Mouse (Mus musculus) urinary bladder, adult 2 months (tissue): ENCODE data around the gene Vps13d. TPM values are rescaled to one million over a fixed set of nuclear protein-coding genes. Genes with fewer than 3 reads are reported as not detected.

Experiments used
- DNase-seq: peaks from one replicate; pipeline ENCODE4 v3.0.0; 2022; ENCODE audit warnings: low spot score
- polyA plus RNA-seq: library from polyadenylated mRNA; depleted of rRNA; stranded (reverse); fragments of >200 nt; gene quantifications from 2 replicates; pipeline ENCODE4 v1.2.3, GENCODE M21; 2012

Vps13d gene
- polyA plus RNA-seq, 1 experiment, result 39.3 TPM

GRCm38 (mm10) chr4:144977057-144977456 is 217.7 kb downstream of the Vps13d start:
- DNase-seq, result peak; percentile 3

DNA sequence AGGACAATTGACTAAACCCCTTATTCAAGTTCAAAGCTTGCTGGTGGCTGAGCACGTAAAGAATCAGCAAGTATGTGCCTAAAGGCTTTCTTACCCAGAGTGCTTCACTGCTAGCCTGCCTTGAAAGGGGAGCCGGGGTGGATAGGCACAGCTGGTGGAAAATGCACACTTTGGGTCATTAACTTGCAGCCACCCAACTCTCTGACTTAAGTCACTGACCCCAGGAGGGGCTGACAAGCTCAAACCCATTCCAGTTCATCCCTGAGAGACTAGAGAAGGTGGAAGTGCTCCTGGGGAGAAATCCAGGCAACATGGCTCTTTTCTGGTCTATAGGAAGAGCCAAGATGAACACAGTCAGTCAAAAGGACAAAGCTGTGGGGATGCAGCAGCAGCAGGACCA is 219.3 kb downstream of the Vps13d start:
- DNase-seq, result no peak

- no peak for DNase-seq
Observed at GRCm38 (mm10) chr4:144974458-144974857, 220.3 kb downstream of the Vps13d start.

DNA sequence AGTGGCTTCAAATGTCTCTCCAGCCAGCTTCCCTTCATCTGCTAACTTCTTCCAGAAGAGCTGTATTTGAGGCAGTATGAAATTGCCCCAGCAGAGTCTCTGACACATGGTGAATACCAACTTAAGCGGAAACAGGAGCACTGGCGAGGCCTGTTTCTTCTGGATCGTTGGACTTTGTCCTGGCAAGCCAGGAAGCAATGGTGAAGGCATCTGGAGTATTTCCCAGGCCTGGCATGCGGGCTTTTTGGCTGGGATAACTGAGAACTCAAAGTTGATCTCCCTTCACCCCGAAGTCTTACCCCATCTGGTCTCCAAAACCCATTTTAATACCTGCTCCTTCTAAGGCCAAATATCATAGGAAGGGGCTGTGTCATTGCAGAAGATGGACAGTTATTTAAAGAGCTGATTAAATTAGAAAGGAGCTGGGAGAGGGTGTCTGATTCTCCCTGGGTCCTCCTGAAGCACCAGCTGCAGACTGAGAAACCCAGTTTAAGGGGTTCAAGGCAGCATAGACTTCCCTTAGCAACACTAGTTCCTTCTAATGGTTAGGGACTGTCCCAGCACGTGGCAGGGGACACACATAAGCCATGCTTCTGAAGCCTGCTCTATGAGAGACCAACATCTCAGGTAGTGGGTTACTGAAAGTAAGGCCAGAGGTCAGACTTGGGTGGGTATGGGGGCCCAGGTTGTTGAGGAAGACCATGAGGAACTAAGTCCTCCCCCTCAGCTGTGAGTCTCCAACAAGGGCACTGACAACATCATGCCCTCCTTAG is 221.7 kb downstream of the Vps13d start:
- DNase-seq, result peak; percentile 22

DNA sequence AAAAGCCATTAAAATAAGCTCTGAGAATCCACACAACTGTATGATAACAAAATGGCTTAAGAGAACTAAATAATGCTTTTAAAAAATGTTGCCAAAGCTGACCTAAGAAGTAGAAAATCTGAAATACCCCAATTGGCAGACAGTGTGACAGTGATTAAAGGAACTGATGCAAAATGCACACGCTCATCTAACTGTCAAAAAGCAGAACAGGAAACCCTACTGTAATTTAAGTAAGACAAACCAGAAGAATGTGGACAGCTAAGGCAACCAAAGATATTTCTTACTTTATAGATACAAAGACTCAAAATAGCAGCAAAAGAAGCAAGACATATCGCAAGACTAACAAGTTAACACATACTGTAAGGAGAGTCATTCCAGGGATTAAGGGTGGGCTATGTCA is 223.8 kb downstream of the Vps13d start:
- no peak for DNase-seq

GRCm38 (mm10) chr4:144969030-144969429 is 225.8 kb downstream of the Vps13d start:
- DNase-seq, result peak; percentile 20

GRCm38 (mm10) chr4:144968371-144968770 is 226.4 kb downstream of the Vps13d start:
- DNase-seq, result peak; percentile 19

- DNase-seq, result no peak
Observed at GRCm38 (mm10) chr4:144965255-144965654, 229.6 kb downstream of the Vps13d start.

- DNase-seq, result no peak
Observed at GRCm38 (mm10) chr4:144961696-144962095, 233.1 kb downstream of the Vps13d start.

GRCm38 (mm10) chr4:144961232-144961631 is 233.6 kb downstream of the Vps13d start:
- no peak for DNase-seq

DNA sequence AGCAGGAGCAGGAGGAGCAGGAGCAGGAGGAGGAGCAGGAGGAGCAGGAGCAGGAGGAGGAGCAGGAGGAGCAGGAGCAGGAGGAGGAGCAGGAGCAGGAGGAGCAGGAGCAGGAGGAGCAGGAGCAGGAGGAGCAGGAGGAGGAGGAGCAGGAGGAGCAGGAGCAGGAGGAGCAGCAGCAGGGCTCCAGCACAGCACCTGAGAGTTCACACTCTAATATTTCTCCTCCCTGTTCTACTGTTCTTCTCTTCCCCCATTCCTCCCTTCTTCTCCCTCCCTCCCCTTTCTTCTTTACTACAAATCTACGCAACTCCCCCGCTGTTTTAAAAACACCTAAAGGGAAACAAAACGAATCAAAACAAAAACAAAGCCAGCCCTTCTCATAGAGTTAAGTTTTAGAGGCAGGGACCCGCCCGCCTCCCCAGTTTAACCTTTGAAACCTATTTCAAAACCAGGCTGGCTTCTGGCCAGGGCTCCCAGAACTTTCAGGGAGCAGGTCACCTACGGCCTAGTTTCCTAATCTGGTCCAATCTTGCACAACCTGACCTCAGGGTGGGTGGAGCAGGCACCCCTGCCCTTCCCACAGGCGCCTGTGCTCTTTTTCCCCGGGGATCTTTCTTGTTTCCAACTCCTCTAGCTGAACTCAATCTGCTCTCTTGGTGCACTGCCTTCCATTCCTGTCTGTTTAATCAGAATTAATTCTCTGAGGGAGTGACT is 234.5 kb downstream of the Vps13d start:
- DNase-seq, result peak; percentile 78

- peak; percentile 12 for DNase-seq
Observed at GRCm38 (mm10) chr4:144957721-144958120, 237.1 kb downstream of the Vps13d start.

GRCm38 (mm10) chr4:144957186-144957585 is 237.6 kb downstream of the Vps13d start:
- peak; percentile 38 for DNase-seq

DNA sequence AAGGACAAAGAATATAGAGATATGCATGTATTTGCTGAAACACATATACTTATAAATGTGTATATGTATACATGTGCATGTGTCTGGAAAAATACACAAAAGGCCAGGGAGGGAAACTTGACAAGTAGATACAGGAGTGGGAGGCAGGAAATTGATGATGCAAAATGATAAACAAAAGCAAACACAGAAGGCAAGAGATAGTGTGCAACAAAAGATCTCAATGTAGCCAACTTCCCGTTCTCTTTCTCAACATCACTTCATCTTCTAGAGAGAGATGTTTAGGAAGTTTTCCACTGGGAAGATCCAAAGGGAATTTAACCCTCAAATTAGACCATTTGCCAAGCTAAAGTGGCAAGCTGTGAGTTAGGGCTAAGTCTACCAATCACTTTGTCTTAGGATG is 238.5 kb downstream of the Vps13d start:
- no peak for DNase-seq

- no peak for DNase-seq
Observed at GRCm38 (mm10) chr4:144955863-144956262, 238.9 kb downstream of the Vps13d start.

DNA sequence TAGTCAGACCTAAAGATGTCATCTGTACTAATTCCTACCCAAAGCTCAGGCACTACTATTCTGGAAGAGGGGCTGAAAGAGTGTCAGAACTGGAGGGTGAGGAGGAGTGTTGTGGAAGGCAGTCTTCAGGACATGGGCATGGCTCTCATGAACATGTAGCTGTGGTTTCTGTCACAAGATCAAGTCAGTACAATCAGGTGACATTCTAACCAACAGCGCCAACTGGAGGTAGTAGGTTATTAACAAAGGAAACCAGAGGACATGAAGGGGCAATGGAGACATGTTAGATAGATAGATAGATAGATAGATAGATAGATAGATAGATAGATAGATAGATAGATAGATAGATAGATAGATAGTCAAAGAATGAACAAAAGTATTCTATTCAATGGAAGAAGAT is 241.4 kb downstream of the Vps13d start:
- DNase-seq, result no peak

- no peak for DNase-seq
Observed at GRCm38 (mm10) chr4:144951859-144952258, 242.9 kb downstream of the Vps13d start.

DNA sequence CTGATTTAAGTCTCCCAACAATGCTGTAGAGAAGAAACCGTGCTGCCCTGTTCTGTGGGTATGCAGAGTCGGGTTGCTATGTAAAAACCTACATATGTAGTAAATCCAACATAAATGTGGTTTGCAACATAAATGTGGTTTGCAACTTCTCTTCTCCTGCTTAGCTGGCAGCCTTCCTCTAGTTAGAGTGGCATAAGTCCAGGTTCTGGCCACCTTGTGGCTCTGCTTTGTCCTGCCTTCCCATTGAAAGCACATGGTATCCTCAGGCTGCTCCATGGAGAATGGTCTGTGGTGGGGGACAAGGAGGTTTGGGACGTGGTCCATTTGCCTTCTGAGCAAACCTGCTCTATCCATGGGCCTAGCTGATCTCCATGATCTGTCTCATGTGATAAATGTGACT is 243.9 kb downstream of the Vps13d start:
- peak; percentile 19 for DNase-seq

DNA sequence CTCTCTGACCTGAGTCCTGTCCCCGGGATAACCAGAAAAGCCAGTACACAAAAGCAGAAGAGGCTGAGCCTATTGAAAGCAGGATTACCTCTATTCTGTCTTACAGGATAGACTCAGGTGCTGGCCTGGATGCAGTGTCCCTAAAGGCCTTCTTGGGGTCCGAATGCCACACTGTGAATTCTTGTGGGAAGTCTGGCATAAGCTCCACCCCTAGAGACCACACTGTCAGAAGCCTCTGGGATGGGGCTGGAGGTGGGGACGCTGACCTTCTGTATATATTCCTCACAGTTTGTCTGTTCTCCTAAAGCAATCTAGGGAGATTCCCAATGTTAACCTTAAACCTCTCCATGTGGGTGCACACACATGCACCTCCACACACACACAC is 244.5 kb downstream of the Vps13d start:
- DNase-seq, result peak; percentile 18

GRCm38 (mm10) chr4:144949441-144950326 is 245.1 kb downstream of the Vps13d start:
- DNase-seq, result peak; percentile 71

- DNase-seq, result peak; percentile 31
Observed at GRCm38 (mm10) chr4:144947738-144948390, 246.9 kb downstream of the Vps13d start.

DNA sequence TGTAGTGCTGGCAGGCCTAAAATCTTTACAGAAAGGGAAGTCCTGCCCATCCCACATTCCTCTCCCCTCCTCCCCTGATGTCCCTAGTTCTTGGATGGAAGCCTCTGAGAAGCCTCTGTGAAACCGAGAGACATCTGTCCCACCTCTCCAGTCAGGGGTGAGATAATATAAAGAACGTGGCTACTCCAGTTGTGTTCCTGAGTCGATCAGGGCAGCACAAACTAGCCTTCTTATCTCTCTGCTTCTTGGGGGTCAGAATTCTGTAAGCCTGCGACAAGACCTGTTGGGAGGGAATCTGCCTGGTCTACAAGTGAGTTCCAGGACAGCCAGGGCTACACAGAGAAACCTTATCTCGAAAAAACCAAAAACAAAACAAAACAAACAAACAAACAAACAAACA is 251.5 kb downstream of the Vps13d start:
- DNase-seq, result no peak
